Mouse (Mus musculus): ENCODE measurements around the gene Pds5a. TPM values are rescaled to one million over a fixed set of nuclear protein-coding genes. Genes with fewer than 3 reads are reported as not detected.

The Pds5a gene
- polyA plus RNA-seq, 1 experiment from 2014 or later = 96.1 TPM

GRCm38 (mm10) chr5:65717063-65717902, 19.2 kb upstream of the Pds5a start:
- 85% methylated on average over 18 of the region's 18 CpGs for WGBS
- Histone ChIP-seq H3K36me3 (ENCODE audit: control insufficient read depth, insufficient read depth, low read length) (no peaks in the 10 kb centered on the region), H3K4me2 (replicated peaks; ENCODE audit: low read depth, low read length) (no peak overlapping the region), H3K27ac (ENCODE audit: low read length) (no peak overlapping the region), H3K4me3 (ENCODE audit: low read depth, low read length) (no peak overlapping the region), H3K27me3 (ENCODE audit: control insufficient read depth, insufficient read depth, low read length) (no peaks in the 10 kb centered on the region), H3K4me1 (ENCODE audit: control insufficient read depth, insufficient read depth, low read length) (no peaks in the 10 kb centered on the region), H3K9me3 (ENCODE audit: control insufficient read depth, low read depth, low read length) (no peaks in the 10 kb centered on the region), H3K9ac (replicated peaks; ENCODE audit: low read depth, low read length) (no peak overlapping the region)
- no peak for ATAC-seq (ENCODE audit: insufficient number of reproducible peaks, insufficient read depth, low FRiP score, low read depth)

GRCm38 (mm10) chr5:65715084-65715483, 17.0 kb upstream of the Pds5a start:
- ATAC-seq (ENCODE audit: insufficient number of reproducible peaks, insufficient read depth, low FRiP score, low read depth) = no peak
- Histone ChIP-seq H3K4me1 (ENCODE audit: control insufficient read depth, insufficient read depth, low read length) (no peaks in the 10 kb centered on the region), H3K4me2 (replicated peaks; ENCODE audit: low read depth, low read length) (no peak overlapping the region), H3K9ac (replicated peaks; ENCODE audit: low read depth, low read length) (no peak overlapping the region), H3K36me3 (ENCODE audit: control insufficient read depth, insufficient read depth, low read length) (no peaks in the 10 kb centered on the region), H3K9me3 (ENCODE audit: control insufficient read depth, low read depth, low read length) (no peaks in the 10 kb centered on the region), H3K27ac (ENCODE audit: low read length) (no peak overlapping the region), H3K4me3 (ENCODE audit: low read depth, low read length) (no peak overlapping the region), H3K27me3 (ENCODE audit: control insufficient read depth, insufficient read depth, low read length) (no peaks in the 10 kb centered on the region)
- WGBS = 82% methylated on average over 6 of the region's 6 CpGs

GRCm38 (mm10) chr5:65711463-65711862, 13.4 kb upstream of the Pds5a start:
- Histone ChIP-seq H3K9ac (replicated peaks; ENCODE audit: low read depth, low read length) (no peak overlapping the region), H3K9me3 (ENCODE audit: control insufficient read depth, low read depth, low read length) (no peaks in the 10 kb centered on the region), H3K27ac (ENCODE audit: low read length) (no peak overlapping the region), H3K27me3 (ENCODE audit: control insufficient read depth, insufficient read depth, low read length) (no peaks in the 10 kb centered on the region), H3K4me3 (ENCODE audit: low read depth, low read length) (no peak overlapping the region), H3K4me2 (replicated peaks; ENCODE audit: low read depth, low read length) (no peak overlapping the region), H3K4me1 (ENCODE audit: control insufficient read depth, insufficient read depth, low read length) (no peaks in the 10 kb centered on the region), H3K36me3 (ENCODE audit: control insufficient read depth, insufficient read depth, low read length) (no peaks in the 10 kb centered on the region)
- no peak for ATAC-seq (ENCODE audit: insufficient number of reproducible peaks, insufficient read depth, low FRiP score, low read depth)
- WGBS = 87% methylated on average over 1 of the region's 1 CpGs

- WGBS = 39% methylated on average over 8 of the region's 8 CpGs
- no peaks in the 10 kb centered on the region for H3K9me3 ChIP-seq (ENCODE audit: control insufficient read depth, low read depth, low read length)
- no peaks in the 10 kb centered on the region for H3K27me3 ChIP-seq (ENCODE audit: control insufficient read depth, insufficient read depth, low read length)
These were observed 12.2 kb upstream of the Pds5a start for GRCm38 (mm10) chr5:65710267-65710666.

GRCm38 (mm10) chr5:65706979-65707378, 8.9 kb upstream of the Pds5a start:
- H3K4me1 ChIP-seq (ENCODE audit: control insufficient read depth, insufficient read depth, low read length) = no peaks in the 10 kb centered on the region
- H3K36me3 ChIP-seq (ENCODE audit: control insufficient read depth, insufficient read depth, low read length) = no peaks in the 10 kb centered on the region
- no peaks in the 10 kb centered on the region for H3K9me3 ChIP-seq (ENCODE audit: control insufficient read depth, low read depth, low read length)
- ATAC-seq (ENCODE audit: insufficient number of reproducible peaks, insufficient read depth, low FRiP score, low read depth) = no peak
- no peak overlapping the region for H3K27ac ChIP-seq (ENCODE audit: low read length)
- no peak overlapping the region for H3K4me2 ChIP-seq (replicated peaks; ENCODE audit: low read depth, low read length)
- no peaks in the 10 kb centered on the region for H3K27me3 ChIP-seq (ENCODE audit: control insufficient read depth, insufficient read depth, low read length)
- no peak overlapping the region for H3K9ac ChIP-seq (replicated peaks; ENCODE audit: low read depth, low read length)
- WGBS = 54% methylated on average over 5 of the region's 5 CpGs
- H3K4me3 ChIP-seq (ENCODE audit: low read depth, low read length) = no peak overlapping the region

More at GRCm38 (mm10) chr5:65710267-65710666, 12.2 kb upstream of the Pds5a start:
- H3K9ac ChIP-seq (replicated peaks; ENCODE audit: low read depth, low read length) = no peak overlapping the region
- H3K27ac ChIP-seq (ENCODE audit: low read length) = no peak overlapping the region
- no peak overlapping the region for H3K4me3 ChIP-seq (ENCODE audit: low read depth, low read length)
- H3K36me3 ChIP-seq (ENCODE audit: control insufficient read depth, insufficient read depth, low read length) = no peaks in the 10 kb centered on the region
- no peak overlapping the region for H3K4me2 ChIP-seq (replicated peaks; ENCODE audit: low read depth, low read length)
- no peaks in the 10 kb centered on the region for H3K4me1 ChIP-seq (ENCODE audit: control insufficient read depth, insufficient read depth, low read length)
- no peak for ATAC-seq (ENCODE audit: insufficient number of reproducible peaks, insufficient read depth, low FRiP score, low read depth)

DNA sequence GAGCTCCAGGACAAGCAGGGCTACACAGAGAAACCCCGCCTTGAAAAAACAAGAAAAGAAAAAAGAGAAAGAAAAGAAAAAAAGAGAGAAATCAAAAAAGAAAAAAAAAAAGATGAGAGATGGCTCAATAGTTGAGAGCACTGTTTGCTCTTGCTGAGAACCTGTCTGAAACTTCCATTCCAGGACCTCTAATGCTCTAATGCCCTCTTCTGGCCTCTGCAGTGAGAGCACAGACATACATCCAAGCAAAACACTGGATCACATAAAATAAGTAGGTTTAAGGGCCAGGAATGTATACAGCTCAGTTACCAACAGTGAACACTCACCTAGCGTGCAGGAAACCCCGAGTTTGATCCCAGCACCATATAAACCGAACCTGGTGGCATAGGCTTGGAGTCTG, 8.1 kb upstream of the Pds5a start:
- H3K4me3 ChIP-seq (ENCODE audit: low read depth, low read length) = no peak overlapping the region

GRCm38 (mm10) chr5:65704765-65705678, 6.9 kb upstream of the Pds5a start:
- WGBS = 74% methylated on average over 12 of the region's 12 CpGs
- H3K9ac ChIP-seq (replicated peaks; ENCODE audit: low read depth, low read length) = no peak overlapping the region
- no peaks in the 10 kb centered on the region for H3K9me3 ChIP-seq (ENCODE audit: control insufficient read depth, low read depth, low read length)
- H3K4me2 ChIP-seq (replicated peaks; ENCODE audit: low read depth, low read length) = no peak overlapping the region
- ATAC-seq (ENCODE audit: insufficient number of reproducible peaks, insufficient read depth, low FRiP score, low read depth) = no peak
- H3K4me1 ChIP-seq (ENCODE audit: control insufficient read depth, insufficient read depth, low read length) = no peaks in the 10 kb centered on the region
- H3K27me3 ChIP-seq (ENCODE audit: control insufficient read depth, insufficient read depth, low read length) = no peaks in the 10 kb centered on the region
- no peak overlapping the region for H3K27ac ChIP-seq (ENCODE audit: low read length)
- no peak overlapping the region for H3K4me3 ChIP-seq (ENCODE audit: low read depth, low read length)
- no peaks in the 10 kb centered on the region for H3K36me3 ChIP-seq (ENCODE audit: control insufficient read depth, insufficient read depth, low read length)

More for the DNA sequence above, 8.1 kb upstream of the Pds5a start:
- Histone ChIP-seq H3K4me2 (replicated peaks; ENCODE audit: low read depth, low read length) (no peak overlapping the region), H3K27me3 (ENCODE audit: control insufficient read depth, insufficient read depth, low read length) (no peaks in the 10 kb centered on the region), H3K36me3 (ENCODE audit: control insufficient read depth, insufficient read depth, low read length) (no peaks in the 10 kb centered on the region), H3K9ac (replicated peaks; ENCODE audit: low read depth, low read length) (no peak overlapping the region), H3K4me1 (ENCODE audit: control insufficient read depth, insufficient read depth, low read length) (no peaks in the 10 kb centered on the region), H3K27ac (ENCODE audit: low read length) (no peak overlapping the region), H3K9me3 (ENCODE audit: control insufficient read depth, low read depth, low read length) (no peaks in the 10 kb centered on the region)
- ATAC-seq (ENCODE audit: insufficient number of reproducible peaks, insufficient read depth, low FRiP score, low read depth) = no peak
- WGBS = 78% methylated on average over 4 of the region's 4 CpGs

- Histone ChIP-seq H3K4me2 (replicated peaks; ENCODE audit: low read depth, low read length) (no peak overlapping the region), H3K27me3 (ENCODE audit: control insufficient read depth, insufficient read depth, low read length) (no peaks in the 10 kb centered on the region), H3K4me1 (ENCODE audit: control insufficient read depth, insufficient read depth, low read length) (0 out of 2 replicates have a peak, but pooled peaks cover 2% of the 10 kb centered on the region), H3K4me3 (ENCODE audit: low read depth, low read length) (no peak overlapping the region), H3K9me3 (ENCODE audit: control insufficient read depth, low read depth, low read length) (no peaks in the 10 kb centered on the region), H3K9ac (replicated peaks; ENCODE audit: low read depth, low read length) (no peak overlapping the region), H3K27ac (ENCODE audit: low read length) (no peak overlapping the region), H3K36me3 (ENCODE audit: control insufficient read depth, insufficient read depth, low read length) (no peaks in the 10 kb centered on the region)
- 61% methylated on average over 9 of the region's 9 CpGs for WGBS
- ATAC-seq (ENCODE audit: insufficient number of reproducible peaks, insufficient read depth, low FRiP score, low read depth) = no peak
These were observed 5.2 kb upstream of the Pds5a start for GRCm38 (mm10) chr5:65703261-65703660.
